12 mouse cellular contexts compared by ENCODE assay signal in the genomic region with DNA sequence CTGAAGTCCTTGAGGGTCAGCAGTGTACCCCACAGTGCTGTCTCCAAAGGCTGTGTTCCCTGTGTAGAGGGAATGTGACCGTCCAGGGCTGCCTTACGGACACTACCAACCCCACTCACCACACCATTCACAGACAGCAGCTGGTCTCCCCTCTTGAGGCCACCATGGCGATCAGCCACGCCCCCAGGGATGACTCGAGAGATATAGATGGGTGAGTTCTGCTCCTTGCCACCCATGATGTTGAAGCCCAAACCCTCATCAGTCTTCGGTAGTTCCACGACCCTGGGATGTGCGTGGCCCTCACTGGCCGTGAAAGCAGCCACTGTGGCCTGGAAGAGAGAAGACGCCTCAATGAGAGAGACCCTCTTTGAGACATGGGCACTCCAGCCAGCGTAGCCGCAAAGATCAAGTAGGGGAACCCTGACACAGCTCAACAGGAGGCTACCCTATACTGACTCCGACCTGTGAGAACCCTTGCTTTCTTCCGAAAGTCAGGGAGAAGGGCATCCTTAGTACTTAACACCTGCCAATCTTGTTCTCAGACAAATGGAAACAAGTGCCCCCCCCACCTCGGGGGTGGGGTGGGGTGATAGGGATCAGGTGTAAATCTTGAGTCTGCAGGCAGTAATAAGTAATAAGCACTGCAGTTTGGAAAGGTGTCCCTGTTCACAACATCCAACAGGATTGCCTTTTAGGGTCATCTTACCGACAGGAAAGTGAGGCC. TPM values are rescaled to one million over a fixed set of nuclear protein-coding genes. Genes with fewer than 3 reads are reported as not detected.
DNase-seq lines count a peak whose midpoint lies in the region; ATAC-seq and TF ChIP-seq lines count a peak whose summit lies in the region.
"Had no signal": no experiment of that assay in that cellular context is flagged by ENCODE, and none has a peak within 500 bp of the region (broad histone marks: within the 10 kb centered on the region; RNA-seq: fewer than 3 reads in every experiment).

No protein-coding gene starts in this region.

- no peak overlapping the region; the same call in 1 of the 2 replicates for H3K4me3 ChIP-seq in heart, embryonic 12.5 days
- H3K4me3 ChIP-seq in megakaryocyte, embryonic 14.5 days (replicated peaks): peak overlapping the region; percentile 42
- peak overlapping the region; percentile 50 for H3K4me3 ChIP-seq in hindbrain, postnatal 0 days (ENCODE audit: low read length)
- H3K4me3 ChIP-seq in stomach, embryonic 14.5 days (ENCODE audit: low read depth, low read length): peak overlapping the region; percentile 44; the same call in 1 of the 2 replicates

- H3K36me3 ChIP-seq in heart, embryonic 12.5 days: peaks cover 17% of the 10 kb centered on the region; the same call in 1 of the 2 replicates
- peaks cover 28% of the 10 kb centered on the region for H3K36me3 ChIP-seq in megakaryocyte, embryonic 14.5 days (replicated peaks; ENCODE audit: low read length)
- H3K36me3 ChIP-seq in hindbrain, postnatal 0 days (ENCODE audit: insufficient read depth, low read length): no peaks in the 10 kb centered on the region; the same call in 1 of the 2 replicates
- H3K36me3 ChIP-seq in stomach, embryonic 14.5 days (ENCODE audit: control insufficient read depth, insufficient read depth, low read length): peaks cover 3% of the 10 kb centered on the region; the same call in 1 of the 2 replicates

- WGBS in heart, embryonic 12.5 days: 67% methylated on average over 16 of the region's 16 CpGs
- WGBS in hindbrain, postnatal 0 days: 76% methylated on average over 16 of the region's 16 CpGs
- 78% methylated on average over 16 of the region's 16 CpGs for WGBS in stomach, embryonic 14.5 days

- DNase-seq in heart, postnatal 36 days: no peak
- no peak for DNase-seq in hindbrain, postnatal 0 days (ENCODE audit: low spot score)
- no peak for DNase-seq in right cerebral cortex, postnatal 4 days
- DNase-seq in adipocyte (ENCODE audit: low spot score): no peak
- DNase-seq: heart, adult 11 months; liver; thymus, postnatal 4 days had no signal

- peaks cover 35% of the 10 kb centered on the region for H3K4me1 ChIP-seq in heart, embryonic 12.5 days (replicated peaks)
- H3K4me1 ChIP-seq in megakaryocyte, embryonic 14.5 days: peaks cover 53% of the 10 kb centered on the region
- H3K4me1 ChIP-seq in hindbrain, postnatal 0 days (ENCODE audit: insufficient read depth, low read length): peaks cover 11% of the 10 kb centered on the region
- peaks cover 12% of the 10 kb centered on the region; the same call in 1 of the 2 replicates for H3K4me1 ChIP-seq in stomach, embryonic 14.5 days (ENCODE audit: control insufficient read depth, insufficient read depth, low read length)

- no peak for ATAC-seq in heart, embryonic 12.5 days (ENCODE audit: insufficient number of reproducible peaks, low FRiP score)
- no peak for ATAC-seq in megakaryocyte, adult 5-6 weeks (ENCODE audit: poor library complexity, severe bottlenecking)
- no peak for ATAC-seq in hindbrain, postnatal 0 days
- no peak for ATAC-seq in stomach, embryonic 14.5 days (ENCODE audit: insufficient number of reproducible peaks, insufficient read depth, low FRiP score, low read depth)

- H3K9ac ChIP-seq in heart, embryonic 12.5 days: peak overlapping the region; percentile 65; the same call in 1 of the 2 replicates
- H3K9ac ChIP-seq in hindbrain, postnatal 0 days (replicated peaks; ENCODE audit: low read length): peak overlapping the region; percentile 48; the same call in 1 of the 2 replicates
- H3K9ac ChIP-seq in stomach, embryonic 14.5 days (replicated peaks; ENCODE audit: low read depth, low read length): no peak overlapping the region

- H3K9me3 ChIP-seq in heart, embryonic 12.5 days (replicated peaks): no peaks in the 10 kb centered on the region
- no peaks in the 10 kb centered on the region for H3K9me3 ChIP-seq in megakaryocyte, embryonic 14.5 days
- no peaks in the 10 kb centered on the region for H3K9me3 ChIP-seq in hindbrain, postnatal 0 days (ENCODE audit: low read length)
- H3K9me3 ChIP-seq in stomach, embryonic 14.5 days (ENCODE audit: control insufficient read depth, low read depth, low read length): no peaks in the 10 kb centered on the region

- no peak overlapping the region for H3K27ac ChIP-seq in heart, embryonic 12.5 days (ENCODE audit: poor library complexity, severe bottlenecking)
- H3K27ac ChIP-seq in hindbrain, postnatal 0 days: no peak overlapping the region
- H3K27ac ChIP-seq in stomach, embryonic 14.5 days (ENCODE audit: low read length): no peak overlapping the region
- H3K27ac ChIP-seq: kidney, postnatal 0 days had no signal

- H3K4me2 ChIP-seq in heart, embryonic 12.5 days: peak overlapping the region; percentile 90; the same call in 1 of the 2 replicates
- peak overlapping the region; percentile 76 for H3K4me2 ChIP-seq in hindbrain, postnatal 0 days (ENCODE audit: low read depth, low read length)
- peak overlapping the region; percentile 97; the same call in 1 of the 2 replicates for H3K4me2 ChIP-seq in stomach, embryonic 14.5 days (replicated peaks; ENCODE audit: low read depth, low read length)

- intact Hi-C loops in heart, postnatal 36 days (cut with DNase I): loop anchor here (2.0 kb wide), 1 partner anchor 36 kb away; a partner anchor contains a TSS

- TF ChIP-seq CTCF in hindbrain, postnatal 0 days (IDR thresholded peaks at IDR 0.05; ENCODE audit: low read depth): no peak

- H3K27me3 ChIP-seq in heart, embryonic 12.5 days (replicated peaks): peaks cover 47% of the 10 kb centered on the region
- peaks cover 54% of the 10 kb centered on the region for H3K27me3 ChIP-seq in megakaryocyte, embryonic 14.5 days (replicated peaks)
- no peaks in the 10 kb centered on the region for H3K27me3 ChIP-seq in hindbrain, postnatal 0 days (ENCODE audit: insufficient read depth, low read length)
- H3K27me3 ChIP-seq in stomach, embryonic 14.5 days (ENCODE audit: control insufficient read depth, insufficient read depth, low read length): peaks cover 22% of the 10 kb centered on the region

RNA-seq across cellular contexts. Expression of a gene that starts 1.2 kb away (rescaled TPM):
- 0.82 and 1.1 TPM in 2 replicates for polyA plus RNA-seq in heart, embryonic 12.5 days (2016; fragmentation: Nextera tagmentation; extraction: Ambion mirVana)
- total RNA-seq in heart, postnatal 36 days (2021): 1 to 10 TPM; 1.3 to 1.7 TPM
- polyA plus RNA-seq in megakaryocyte, embryonic 14.5 days (2012; ENCODE audit: insufficient read depth, low replicate concordance): 4.1 TPM in 1 of 2 replicates, not detected in the other
- total RNA-seq in megakaryocyte, adult 5-6 weeks (2015): 0.71 TPM in 1 of 2 replicates, not detected in the other
- total RNA-seq in megakaryocyte, adult 5-6 weeks (2017): not detected in 2 replicates
- total RNA-seq in hindbrain, postnatal 0 days (2014; rRNA removed): 87.4 and 94.2 TPM in 2 replicates
- 69.3 and 76.1 TPM in 2 replicates for polyA plus RNA-seq in hindbrain, postnatal 0 days (2015; fragmentation: Nextera tagmentation; extraction: Ambion mirVana)
- 4.2 and 5.1 TPM in 2 replicates for polyA plus RNA-seq in stomach, embryonic 14.5 days (2014; fragmentation: Nextera tagmentation; extraction: Ambion mirVana)

RNA-seq across cellular contexts. Expression of a gene that starts 2.4 kb away (rescaled TPM):
- 2.6 and 3.3 TPM in 2 replicates for polyA plus RNA-seq in heart, embryonic 12.5 days (2016; fragmentation: Nextera tagmentation; extraction: Ambion mirVana)
- total RNA-seq in heart, postnatal 36 days (2021): not detected
- 0.79 TPM in 1 of 2 replicates, not detected in the other for polyA plus RNA-seq in megakaryocyte, embryonic 14.5 days (2012; ENCODE audit: insufficient read depth, low replicate concordance)
- 0.50 TPM in 1 of 2 replicates, not detected in the other for total RNA-seq in megakaryocyte, adult 5-6 weeks (2015)
- not detected in 2 replicates for total RNA-seq in megakaryocyte, adult 5-6 weeks (2017)
- total RNA-seq in hindbrain, postnatal 0 days (2014; rRNA removed): 91.9 and 107 TPM in 2 replicates
- 25.5 and 26.7 TPM in 2 replicates for polyA plus RNA-seq in hindbrain, postnatal 0 days (2015; fragmentation: Nextera tagmentation; extraction: Ambion mirVana)
- 5.2 and 6.1 TPM in 2 replicates for polyA plus RNA-seq in stomach, embryonic 14.5 days (2014; fragmentation: Nextera tagmentation; extraction: Ambion mirVana)

RNA-seq across cellular contexts. Expression of a gene that starts 26.4 kb away (rescaled TPM):
- polyA plus RNA-seq in heart, embryonic 12.5 days (2016; fragmentation: Nextera tagmentation; extraction: Ambion mirVana): 169 and 173 TPM in 2 replicates
- total RNA-seq in heart, postnatal 36 days (2021): 10 to 100 TPM; 92.8 to 95.9 TPM
- polyA plus RNA-seq in megakaryocyte, embryonic 14.5 days (2012; ENCODE audit: insufficient read depth, low replicate concordance): 154 and 515 TPM in 2 replicates
- 69.6 and 94.3 TPM in 2 replicates for total RNA-seq in megakaryocyte, adult 5-6 weeks (2015)
- 261 and 320 TPM in 2 replicates for total RNA-seq in megakaryocyte, adult 5-6 weeks (2017)
- 228 and 240 TPM in 2 replicates for total RNA-seq in hindbrain, postnatal 0 days (2014; rRNA removed)
- 143 and 145 TPM in 2 replicates for polyA plus RNA-seq in hindbrain, postnatal 0 days (2015; fragmentation: Nextera tagmentation; extraction: Ambion mirVana)
- 118 and 124 TPM in 2 replicates for polyA plus RNA-seq in stomach, embryonic 14.5 days (2014; fragmentation: Nextera tagmentation; extraction: Ambion mirVana)

RNA-seq across cellular contexts. Expression of a gene that starts 34.1 kb away (rescaled TPM):
- polyA plus RNA-seq in heart, embryonic 12.5 days (2016; fragmentation: Nextera tagmentation; extraction: Ambion mirVana): 25.5 and 26.9 TPM in 2 replicates
- 100 to 1,000 TPM; 842 to 873 TPM for total RNA-seq in heart, postnatal 36 days (2021)
- not detected in 2 replicates for polyA plus RNA-seq in megakaryocyte, embryonic 14.5 days (2012; ENCODE audit: insufficient read depth, low replicate concordance)
- not detected in 2 replicates for total RNA-seq in megakaryocyte, adult 5-6 weeks (2015)
- total RNA-seq in megakaryocyte, adult 5-6 weeks (2017): 0.07 TPM in 1 of 2 replicates, not detected in the other
- total RNA-seq in hindbrain, postnatal 0 days (2014; rRNA removed): 0.26 and 0.72 TPM in 2 replicates
- 0.16 and 0.34 TPM in 2 replicates for polyA plus RNA-seq in hindbrain, postnatal 0 days (2015; fragmentation: Nextera tagmentation; extraction: Ambion mirVana)
- 0.78 and 1.8 TPM in 2 replicates for polyA plus RNA-seq in stomach, embryonic 14.5 days (2014; fragmentation: Nextera tagmentation; extraction: Ambion mirVana)

RNA-seq across cellular contexts. Expression of a gene that starts 35.6 kb away (rescaled TPM):
- polyA plus RNA-seq in heart, embryonic 12.5 days (2016; fragmentation: Nextera tagmentation; extraction: Ambion mirVana): 15.2 and 15.4 TPM in 2 replicates
- 10 to 100 TPM; 24.6 to 27.4 TPM for total RNA-seq in heart, postnatal 36 days (2021)
- 7.6 TPM in 1 of 2 replicates, not detected in the other for polyA plus RNA-seq in megakaryocyte, embryonic 14.5 days (2012; ENCODE audit: insufficient read depth, low replicate concordance)
- total RNA-seq in megakaryocyte, adult 5-6 weeks (2015): 3.2 and 4.7 TPM in 2 replicates
- total RNA-seq in megakaryocyte, adult 5-6 weeks (2017): 4.8 and 5.4 TPM in 2 replicates
- 29.5 and 35.7 TPM in 2 replicates for total RNA-seq in hindbrain, postnatal 0 days (2014; rRNA removed)
- 11.2 and 13.0 TPM in 2 replicates for polyA plus RNA-seq in hindbrain, postnatal 0 days (2015; fragmentation: Nextera tagmentation; extraction: Ambion mirVana)
- polyA plus RNA-seq in stomach, embryonic 14.5 days (2014; fragmentation: Nextera tagmentation; extraction: Ambion mirVana): 18.3 and 23.5 TPM in 2 replicates

Comparison
In these comparisons a context has a peak if more than half of its experiments do, and no peak if none do; other contexts are left out.
1. RNA of a gene that starts 1.2 kb away (polyA plus RNA-seq): 69.3 to 76.1 TPM in hindbrain, postnatal 0 days; 4.2 to 5.1 TPM in stomach, embryonic 14.5 days, 4.1 TPM in megakaryocyte, embryonic 14.5 days and 0.82 to 1.1 TPM in heart, embryonic 12.5 days; every median in the first group is over 10 times any median in the second.
2. Peak in every context shown above with its lines, with median percentiles within 50 percentile points of each other: H3K4me2 ChIP-seq.